In genomic region chr2:66180293-66180692, GRCm38 (mm10) we compare ENCODE assay signal across 8 mouse cellular contexts. TPM values are rescaled to one million over a fixed set of nuclear protein-coding genes. Genes with fewer than 3 reads are reported as not detected.
DNase-seq lines count a peak whose midpoint lies in the region; ATAC-seq lines count a peak whose summit lies in the region.

No protein-coding gene starts in this region.

- no peaks in the 10 kb centered on the region; the same call in 1 of the 2 replicates for H3K36me3 ChIP-seq in kidney, embryonic 15.5 days
- H3K36me3 ChIP-seq in stomach, embryonic 14.5 days (ENCODE audit: control insufficient read depth, insufficient read depth, low read length): no peaks in the 10 kb centered on the region

- no peak overlapping the region for H3K9ac ChIP-seq in kidney, embryonic 15.5 days
- H3K9ac ChIP-seq in stomach, embryonic 14.5 days (replicated peaks; ENCODE audit: low read depth, low read length): no peak overlapping the region

- H3K4me3 ChIP-seq in kidney, embryonic 15.5 days (replicated peaks): no peak overlapping the region
- H3K4me3 ChIP-seq in stomach, embryonic 14.5 days (ENCODE audit: low read depth, low read length): no peak overlapping the region

- H3K4me2 ChIP-seq in kidney, embryonic 15.5 days: peak overlapping the region; percentile 39
- H3K4me2 ChIP-seq in stomach, embryonic 14.5 days (replicated peaks; ENCODE audit: low read depth, low read length): no peak overlapping the region

- 19% methylated on average over 10 of the region's 10 CpGs for WGBS in kidney, embryonic 15.5 days
- 24% methylated on average over 10 of the region's 10 CpGs for WGBS in stomach, embryonic 14.5 days

- no peak overlapping the region for H3K27ac ChIP-seq in kidney, embryonic 15.5 days
- no peak overlapping the region for H3K27ac ChIP-seq in stomach, embryonic 14.5 days (ENCODE audit: low read length)

- ATAC-seq in frontal cortex, adult (ENCODE audit: low TSS enrichment): no peak
- peak; percentile 73 for ATAC-seq in granulocyte monocyte progenitor cell, adult 5-6 weeks (replicated peaks; ENCODE audit: poor library complexity, severe bottlenecking)
- peak; percentile 56; the same call in 1 of the 2 replicates for ATAC-seq in kidney, embryonic 15.5 days (replicated peaks; ENCODE audit: low FRiP score)
- peak; percentile 24; the same call in 1 of the 2 replicates for ATAC-seq in stomach, embryonic 14.5 days (ENCODE audit: insufficient number of reproducible peaks, insufficient read depth, low FRiP score, low read depth)

- peaks cover 7% of the 10 kb centered on the region; the same call in 1 of the 2 replicates for H3K4me1 ChIP-seq in kidney, embryonic 15.5 days
- H3K4me1 ChIP-seq in stomach, embryonic 14.5 days (ENCODE audit: control insufficient read depth, insufficient read depth, low read length): no peaks in the 10 kb centered on the region

- H3K27me3 ChIP-seq in kidney, embryonic 15.5 days: no peaks in the 10 kb centered on the region
- H3K27me3 ChIP-seq in stomach, embryonic 14.5 days (ENCODE audit: control insufficient read depth, insufficient read depth, low read length): no peaks in the 10 kb centered on the region

- peak; percentile 41 to 42 for DNase-seq in frontal cortex, postnatal 10 days (ENCODE audit: low spot score in 2 of 2)
- DNase-seq in brain, adult 2 months (ENCODE audit: low read depth, low spot score): peak; percentile 71
- DNase-seq in lung, postnatal 14 days: peak; percentile 27
- DNase-seq in thymus, postnatal 0 days (ENCODE audit: low spot score): no peak

- no peaks in the 10 kb centered on the region for H3K9me3 ChIP-seq in kidney, embryonic 15.5 days (replicated peaks)
- H3K9me3 ChIP-seq in stomach, embryonic 14.5 days (ENCODE audit: control insufficient read depth, low read depth, low read length): no peaks in the 10 kb centered on the region

RNA-seq across cellular contexts. Expression of gene Galnt3, which starts 55.5 kb away (rescaled TPM):
- total RNA-seq in granulocyte monocyte progenitor cell, adult 5-6 weeks (2014; fragmentation: Nextera tagmentation): 12.9 and 13.0 TPM in 2 replicates
- 7.0 and 9.1 TPM in 2 replicates for total RNA-seq in granulocyte monocyte progenitor cell, adult 5-6 weeks (2017)
- polyA plus RNA-seq in kidney, embryonic 15.5 days (2015; fragmentation: Nextera tagmentation; extraction: Ambion mirVana): 9.8 and 12.7 TPM in 2 replicates
- polyA plus RNA-seq in stomach, embryonic 14.5 days (2014; fragmentation: Nextera tagmentation; extraction: Ambion mirVana): 9.1 and 9.9 TPM in 2 replicates
- polyA plus RNA-seq in thymus, postnatal 0 days (2015; fragmentation: Nextera tagmentation; extraction: Ambion mirVana): 2.9 TPM in 2 replicates
